Mouse (Mus musculus) CD8-positive naive resting alpha-beta T cell, adult 2 months (primary cell): ENCODE measurements around the gene Phactr2.

Source experiments
- DNase-seq, 2 experiments: peaks; one replicate each; pipeline ENCODE4 v3.0.0; 2022; ENCODE audit warnings: low read depth in 2 of 2, low spot score in 2 of 2

Gene Phactr2

GRCm38 (mm10) chr10:13280298-13280853, 193.8 kb downstream of the Phactr2 start:
- DNase-seq = no peak

DNA sequence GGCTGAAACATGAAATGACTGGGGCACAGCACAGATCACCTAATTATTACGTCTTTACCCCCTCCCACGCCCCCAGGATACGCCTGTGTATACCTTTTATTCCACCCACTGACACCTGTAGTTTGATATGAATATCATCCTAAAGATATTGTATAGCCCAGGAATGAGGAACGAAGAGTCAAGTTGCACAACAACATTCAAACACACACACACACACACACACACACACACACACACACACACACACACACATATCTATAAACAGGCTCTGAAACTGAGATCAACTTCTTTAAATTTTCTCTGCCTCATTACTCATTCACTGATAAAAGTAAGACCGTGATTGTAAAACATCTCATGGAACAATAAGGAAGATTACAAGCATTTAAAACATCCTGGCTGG, 197.9 kb downstream of the Phactr2 start:
- DNase-seq = no peak

- no peak for DNase-seq
Observed at GRCm38 (mm10) chr10:13275152-13275551, 199.1 kb downstream of the Phactr2 start.

GRCm38 (mm10) chr10:13274699-13275098, 199.5 kb downstream of the Phactr2 start:
- no peak for DNase-seq

- no peak for DNase-seq
Observed at GRCm38 (mm10) chr10:13273756-13274155, 200.5 kb downstream of the Phactr2 start.

- DNase-seq = no peak
Observed at GRCm38 (mm10) chr10:13271716-13272115, 202.5 kb downstream of the Phactr2 start.

DNA sequence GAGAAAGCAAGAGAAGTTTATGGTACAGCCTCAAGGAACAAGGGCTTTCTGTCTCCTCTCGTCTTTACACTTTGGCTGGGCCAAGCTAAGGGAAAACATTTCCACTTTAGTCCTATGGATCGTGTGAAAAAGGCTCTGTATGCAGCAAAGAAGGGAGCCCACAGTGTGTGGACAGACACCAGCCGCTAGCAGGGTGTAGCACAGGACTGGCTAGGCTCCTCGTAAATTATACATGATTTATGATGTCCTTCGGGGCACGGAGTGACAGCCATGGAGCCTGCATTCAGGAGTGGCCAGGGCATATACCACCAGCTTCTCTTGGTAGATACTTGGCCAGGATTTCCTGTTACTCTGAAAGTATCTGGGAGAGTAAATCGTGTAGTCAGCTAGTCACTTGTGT, 203.1 kb downstream of the Phactr2 start:
- DNase-seq = no peak

- DNase-seq = no peak
Observed at GRCm38 (mm10) chr10:13270270-13270669, 203.9 kb downstream of the Phactr2 start.

GRCm38 (mm10) chr10:13259251-13259650, 215.0 kb downstream of the Phactr2 start:
- no peak for DNase-seq

DNA sequence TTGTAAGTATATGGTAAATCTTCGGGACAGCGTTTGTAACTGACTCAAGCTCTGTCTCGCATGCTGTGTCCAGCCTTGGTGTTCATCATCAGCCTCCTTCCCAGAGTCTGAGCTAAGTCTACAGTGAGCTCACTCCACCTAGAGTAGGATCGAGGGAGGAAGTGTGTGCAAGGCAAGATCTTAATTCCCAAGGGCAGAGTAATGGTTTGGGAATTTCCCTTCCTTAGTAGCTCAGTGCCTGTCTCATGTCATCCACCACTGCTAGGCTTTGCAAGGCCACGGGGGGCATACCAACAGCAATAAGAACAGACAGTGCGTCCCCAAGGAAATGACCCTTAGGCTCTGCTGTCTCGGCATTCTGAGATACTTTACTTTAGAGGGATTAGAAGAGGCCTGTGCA, 218.0 kb downstream of the Phactr2 start:
- no peak for DNase-seq

DNA sequence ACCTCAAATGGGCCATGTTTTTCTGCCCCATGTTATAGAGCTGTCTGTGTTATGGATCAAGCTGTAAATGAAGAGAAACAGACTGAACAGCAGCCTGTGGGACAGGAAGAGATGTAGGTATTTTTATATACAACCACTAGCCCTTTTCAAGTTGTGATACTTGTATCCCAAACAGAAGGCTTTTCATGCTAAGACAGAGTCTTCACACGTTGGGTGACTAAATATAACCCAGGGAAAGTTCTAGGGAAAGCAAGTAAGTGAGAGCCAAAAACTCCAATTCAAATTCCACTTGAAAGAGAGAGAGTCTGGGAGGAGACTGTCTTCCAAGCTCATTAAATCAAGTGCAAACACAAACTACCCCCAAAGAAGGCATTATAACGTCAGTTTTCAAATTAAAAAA, 223.9 kb downstream of the Phactr2 start:
- DNase-seq = no peak

DNA sequence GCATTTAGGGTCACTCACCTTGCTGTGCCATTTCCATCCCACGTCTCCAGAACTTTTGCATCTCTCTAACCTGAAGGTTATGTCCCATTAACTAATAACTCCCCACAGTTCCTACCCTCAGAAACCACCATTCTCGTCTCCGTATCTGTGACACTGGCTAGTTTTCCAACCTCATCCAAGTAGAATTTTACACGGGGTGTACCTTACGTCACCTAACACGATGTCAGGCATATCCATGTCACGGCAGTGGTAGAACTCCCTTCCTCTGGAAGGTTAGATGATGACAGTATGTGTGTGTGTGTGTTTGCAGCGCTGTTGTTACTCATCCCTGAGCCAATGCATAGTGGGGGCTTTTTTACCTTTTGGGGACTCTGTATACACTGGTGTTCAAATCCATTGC, 225.1 kb downstream of the Phactr2 start:
- no peak for DNase-seq

GRCm38 (mm10) chr10:13245714-13246113, 228.5 kb downstream of the Phactr2 start:
- no peak for DNase-seq

GRCm38 (mm10) chr10:13244192-13244591, 230.0 kb downstream of the Phactr2 start:
- no peak for DNase-seq

- DNase-seq = no peak
Observed at GRCm38 (mm10) chr10:13240431-13240830, 233.8 kb downstream of the Phactr2 start.

DNA sequence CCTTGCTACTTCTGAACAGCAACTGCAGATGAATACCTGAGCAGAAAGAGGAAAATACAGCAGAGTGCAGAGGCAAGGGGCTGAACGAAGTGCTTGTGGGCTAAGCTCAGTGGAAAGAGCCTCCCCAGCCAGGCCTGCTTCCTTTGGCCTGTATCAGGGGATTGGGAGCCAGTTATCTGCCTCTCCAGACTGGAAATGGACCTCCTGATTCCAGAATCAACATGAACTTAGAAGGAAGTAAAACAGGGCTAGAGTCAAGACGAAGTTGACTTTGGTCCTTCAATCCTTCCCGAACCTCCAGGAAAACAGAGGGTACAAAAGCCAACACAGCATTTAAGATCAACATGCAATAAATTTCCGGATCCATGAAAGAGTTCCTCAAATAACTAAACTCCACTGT, 236.0 kb downstream of the Phactr2 start:
- DNase-seq = no peak

- no peak for DNase-seq
Observed at GRCm38 (mm10) chr10:13236866-13237265, 237.3 kb downstream of the Phactr2 start.

DNA sequence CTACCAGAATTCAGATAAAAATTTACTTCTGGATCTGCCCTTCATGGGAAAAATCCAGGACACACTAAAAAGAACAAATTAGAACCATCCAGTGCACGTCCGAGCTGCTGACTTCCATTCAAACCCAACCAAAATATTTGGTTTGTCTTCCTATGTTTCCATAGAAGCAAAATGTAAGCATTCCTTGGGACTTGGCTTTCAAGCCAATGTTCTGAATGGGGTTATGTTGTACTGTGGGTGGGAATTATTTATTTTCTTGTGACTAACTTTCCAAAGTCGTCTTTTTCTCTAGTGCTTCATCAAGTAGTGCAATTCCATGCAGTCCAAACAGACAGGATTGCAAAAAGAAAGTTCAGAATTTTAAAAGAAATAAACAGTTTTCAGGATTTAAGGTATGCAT, 239.7 kb downstream of the Phactr2 start:
- no peak for DNase-seq

- no peak for DNase-seq
Observed at GRCm38 (mm10) chr10:13233941-13234340, 240.3 kb downstream of the Phactr2 start.

DNA sequence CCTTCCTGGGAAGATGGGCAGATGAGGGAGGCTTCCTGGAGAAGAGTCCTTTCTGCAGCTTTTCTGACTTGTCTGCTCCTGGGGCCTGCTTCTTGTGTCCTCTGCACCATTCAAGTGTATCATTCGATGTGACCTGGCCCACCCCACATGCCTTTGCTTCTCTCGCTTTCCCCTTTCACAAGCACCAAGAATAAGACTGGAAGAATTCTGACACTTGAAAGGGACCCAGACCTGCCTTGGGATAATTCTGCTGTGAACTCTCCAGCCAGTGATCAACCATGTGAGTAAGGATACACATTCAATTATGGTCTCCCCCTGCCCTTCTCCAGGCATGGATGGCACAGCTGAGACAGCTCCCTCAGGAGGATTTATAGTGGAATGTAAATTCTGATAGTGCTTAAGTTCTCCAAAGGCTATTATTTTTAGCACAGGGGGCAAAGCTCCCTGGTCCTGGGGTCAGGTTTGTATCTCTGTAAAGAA, 241.0 kb downstream of the Phactr2 start:
- DNase-seq = no peak

GRCm38 (mm10) chr10:13232443-13233142, 241.6 kb downstream of the Phactr2 start:
- no peak for DNase-seq

GRCm38 (mm10) chr10:13230716-13231115, 243.5 kb downstream of the Phactr2 start:
- DNase-seq = no peak
